Mouse (Mus musculus): ENCODE data around the gene Fzd9.
"Not testable (repeated sequence)": the region's sequence is repeated elsewhere in the genome, so short reads cannot be mapped to it uniquely, and the experiment has no call there.

Fzd9 gene

DNA sequence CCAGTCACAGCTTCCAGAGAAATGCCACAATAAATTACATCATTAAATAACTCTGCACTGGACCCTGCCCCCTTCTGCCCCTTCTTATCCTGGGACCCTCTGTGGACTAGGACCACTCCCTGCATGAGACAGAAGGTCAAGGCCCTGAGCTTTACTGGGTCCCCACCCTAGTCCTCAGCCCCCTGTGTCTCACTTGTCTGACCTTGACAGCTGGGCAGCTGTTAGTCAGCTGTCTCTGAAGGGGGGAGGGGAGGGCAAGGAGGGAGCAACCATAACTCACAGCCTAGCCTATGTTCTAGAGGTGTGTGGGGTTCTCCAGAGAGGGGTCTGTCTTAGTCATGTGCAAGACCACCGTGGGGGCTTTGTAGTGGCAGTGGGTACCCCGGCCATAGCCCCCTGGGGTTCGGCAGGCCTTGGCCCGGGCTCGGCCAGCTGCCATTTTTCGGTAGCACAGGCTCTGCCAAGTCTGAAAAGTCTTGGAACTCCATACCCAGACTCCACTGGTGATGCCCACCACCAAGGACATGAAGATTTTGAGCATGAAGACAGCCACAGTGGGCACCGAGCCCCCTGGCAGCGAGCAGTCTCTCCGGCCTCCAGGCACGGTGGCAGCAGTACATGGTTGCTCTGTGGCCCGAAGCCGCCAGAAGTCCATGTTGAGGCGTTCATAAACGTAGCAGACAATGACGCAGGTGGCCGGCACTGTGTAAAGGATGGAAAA is 1.9 kb downstream of the Fzd9 start:
- no peak for DNase-seq (ENCODE audit: low spot score)

DNA sequence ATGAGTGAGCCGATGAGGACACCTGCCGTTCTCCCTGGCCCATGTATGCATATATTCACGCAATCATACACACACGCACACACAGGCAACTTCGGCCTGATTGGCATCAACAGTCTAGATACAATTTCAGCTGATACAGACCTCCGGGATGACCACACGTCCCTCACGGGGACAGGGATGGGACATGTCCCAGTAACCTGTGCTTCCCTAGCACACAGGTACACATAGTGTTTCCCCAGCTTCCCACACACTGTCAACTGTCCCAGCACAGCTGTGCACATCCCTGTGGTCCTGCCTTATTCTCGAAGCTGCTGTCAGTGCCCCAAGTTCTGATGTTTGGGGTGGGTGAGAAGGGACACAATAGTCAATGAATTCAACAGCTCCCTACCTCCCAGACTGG is 3.7 kb downstream of the Fzd9 start:
- DNase-seq (ENCODE audit: low spot score), result no peak

DNA sequence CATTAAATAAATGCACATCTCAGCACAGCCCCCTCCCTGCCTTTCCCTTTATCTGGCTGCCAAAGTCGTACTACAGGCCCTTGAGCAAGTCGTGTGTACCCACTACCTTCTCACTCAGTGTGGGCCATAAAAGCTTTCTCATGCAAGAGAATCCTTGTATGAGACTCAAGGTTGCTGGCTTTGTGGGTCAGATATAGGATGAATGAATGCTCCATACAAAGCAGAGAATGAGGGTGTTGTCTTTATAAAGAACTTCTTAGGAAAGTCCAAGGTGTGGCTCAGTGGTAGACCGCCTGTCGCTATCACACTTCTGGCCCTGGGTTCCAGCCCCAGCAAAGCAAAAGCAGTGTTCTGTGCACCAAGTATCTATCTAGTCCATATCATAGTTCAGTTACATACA is 4.5 kb downstream of the Fzd9 start:
- DNase-seq (ENCODE audit: low spot score), result no peak

DNA sequence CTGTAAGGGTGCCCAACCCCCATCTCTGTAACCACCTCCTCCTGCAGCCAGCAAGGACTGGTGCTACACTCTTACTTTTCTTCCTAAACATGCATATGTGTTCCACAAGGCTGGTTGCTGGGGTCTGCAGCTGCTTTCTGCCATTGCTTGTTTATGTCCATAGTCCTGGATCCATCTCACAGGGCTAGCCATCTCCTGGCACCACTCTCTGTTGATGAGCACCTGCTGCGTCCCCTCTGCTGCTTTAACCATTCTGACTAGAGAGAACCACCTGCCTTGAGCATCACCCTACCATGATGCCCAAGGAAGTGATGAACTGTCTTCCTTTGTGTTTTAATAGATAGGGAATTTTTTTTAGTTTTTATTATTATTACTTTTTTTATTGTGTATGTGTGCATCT is 7.9 kb downstream of the Fzd9 start:
- no peak for DNase-seq (ENCODE audit: low spot score)

DNA sequence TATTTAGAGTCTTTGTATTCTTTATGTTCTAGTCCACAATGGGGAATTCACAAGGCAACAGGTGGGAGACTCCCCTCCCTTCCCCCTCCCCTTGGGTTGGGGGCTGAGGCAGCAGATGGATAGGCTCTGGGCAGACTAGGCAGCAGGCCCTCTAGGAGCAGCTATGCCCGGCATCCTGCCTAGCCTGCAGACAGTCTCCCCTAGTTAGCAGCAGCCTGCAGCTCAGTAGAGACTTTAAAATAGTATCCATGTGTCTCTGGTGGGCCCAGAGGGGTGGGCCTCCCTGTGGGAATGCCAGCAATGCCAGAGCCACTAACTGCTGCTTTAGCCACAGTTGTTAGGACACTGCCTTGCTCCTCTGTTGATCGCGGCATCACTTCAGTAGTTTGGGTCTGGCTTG is 8.4 kb downstream of the Fzd9 start:
- no peak for DNase-seq (ENCODE audit: low spot score)

DNA sequence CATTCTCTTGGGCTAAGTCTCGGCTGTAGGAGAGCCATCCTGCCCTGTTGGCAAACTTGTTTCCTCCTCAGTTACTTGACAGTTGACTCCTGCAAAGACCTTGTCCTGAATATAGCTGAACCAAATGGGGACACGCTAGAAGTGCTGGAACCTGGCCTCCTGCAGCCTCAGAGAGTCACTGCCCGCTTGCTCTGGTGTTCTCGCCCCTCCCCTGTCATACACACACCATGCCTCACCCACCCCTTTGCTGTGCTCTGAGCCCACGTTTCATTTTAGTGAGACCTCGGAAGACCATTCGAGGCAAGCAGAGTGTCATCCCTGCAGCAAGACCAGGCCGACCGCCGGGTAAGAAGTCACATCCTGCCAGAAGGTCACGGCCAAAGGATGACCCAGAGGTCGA is 8.9 kb downstream of the Fzd9 start:
- no peak for DNase-seq (ENCODE audit: low spot score)

DNA sequence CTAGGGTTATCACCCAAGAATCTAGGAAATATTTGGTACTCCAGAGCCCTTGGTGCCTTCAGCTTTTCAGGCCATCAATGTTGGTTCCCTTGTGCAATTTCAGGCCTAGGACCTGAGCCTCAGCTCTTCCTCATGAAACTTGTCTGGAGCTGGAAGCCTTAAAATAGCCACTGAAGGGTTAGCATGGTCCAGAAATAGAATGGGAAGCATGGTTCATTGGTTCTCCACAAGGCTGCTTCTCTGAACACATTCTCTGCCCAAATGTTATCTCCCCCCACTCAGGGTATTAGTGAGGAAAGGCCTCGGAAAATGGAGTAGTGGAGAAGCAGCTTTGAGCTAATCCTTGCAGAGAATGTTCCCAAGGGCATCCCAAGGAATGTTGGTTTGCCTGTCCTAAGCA is 9.6 kb downstream of the Fzd9 start:
- DNase-seq (ENCODE audit: low spot score), result no peak

DNA sequence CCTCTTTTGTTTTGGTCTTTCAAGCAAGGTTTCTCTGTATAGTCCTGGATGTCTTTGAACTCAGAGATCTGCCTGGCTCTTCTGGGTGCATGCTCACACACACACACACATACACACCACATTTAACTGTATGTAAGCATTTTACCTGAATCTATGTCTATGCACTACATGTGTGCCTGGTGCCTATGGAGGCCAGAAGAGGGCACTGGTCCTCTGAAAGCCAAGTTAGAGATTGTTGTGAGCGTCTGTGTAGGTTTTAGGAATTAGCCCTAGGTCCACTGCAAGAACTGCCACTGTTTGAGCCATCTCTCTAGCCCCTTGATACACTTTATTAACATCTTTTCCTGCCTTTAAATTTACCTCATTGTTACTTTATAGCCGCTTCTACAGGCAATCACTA is 12.2 kb downstream of the Fzd9 start:
- no peak for DNase-seq (ENCODE audit: low spot score)

DNA sequence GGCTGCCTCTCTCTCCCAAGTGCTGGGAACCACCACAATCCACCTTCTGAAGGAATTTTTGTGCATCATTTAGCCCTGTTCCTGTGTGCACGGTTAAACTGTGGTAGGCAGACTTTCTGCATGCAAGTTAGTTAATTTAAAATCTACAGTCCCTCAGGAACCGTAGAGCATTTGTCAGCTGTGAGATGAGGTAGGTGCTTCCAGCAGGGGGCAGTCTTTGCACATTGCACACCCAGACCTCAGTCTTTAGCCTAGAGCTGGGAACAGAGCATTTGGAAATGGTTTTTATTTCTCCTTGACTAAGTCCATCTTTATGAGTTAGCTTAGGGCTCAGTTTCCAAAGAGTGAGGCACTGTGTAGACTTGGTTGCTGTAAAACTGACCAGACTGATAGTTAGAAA is 14.5 kb downstream of the Fzd9 start:
- no peak for DNase-seq (ENCODE audit: low spot score)

DNA sequence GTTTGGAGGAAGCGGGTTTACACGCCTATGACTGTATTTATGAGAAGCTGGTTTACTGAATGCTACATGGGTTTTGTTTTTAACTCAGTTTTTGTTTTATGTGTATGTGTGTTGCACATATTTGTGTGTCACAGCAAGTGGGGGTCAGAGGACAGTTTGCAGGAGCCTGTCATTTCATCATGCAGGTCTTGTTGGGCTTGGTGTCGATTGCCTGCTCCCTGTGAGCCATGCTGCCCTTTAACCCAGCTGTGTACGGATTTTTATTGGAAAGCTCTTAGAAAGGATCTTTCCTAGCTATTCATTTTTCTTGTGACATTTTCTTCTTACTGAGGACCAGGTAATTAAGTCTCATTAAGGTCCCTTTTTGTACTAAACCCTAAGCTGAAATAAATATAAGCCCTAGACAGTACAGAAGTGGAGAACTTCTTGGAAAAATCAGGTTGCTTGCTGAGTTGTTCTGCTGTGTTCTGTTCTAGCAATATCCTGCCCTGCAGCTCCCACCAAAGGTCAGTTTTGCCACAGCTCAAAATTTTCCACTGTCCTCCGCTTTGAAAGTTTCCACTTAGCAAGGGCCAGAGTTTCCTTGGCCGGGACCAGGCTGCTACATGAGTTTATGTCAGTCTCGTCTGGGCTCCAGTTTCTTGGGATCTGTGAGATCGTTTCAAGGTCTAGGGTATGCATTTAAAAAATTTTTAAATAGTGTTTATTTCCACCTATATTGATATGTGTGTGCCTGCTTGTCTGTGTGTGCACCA is 17.7 kb downstream of the Fzd9 start:
- no peak for DNase-seq (ENCODE audit: low spot score)

DNA sequence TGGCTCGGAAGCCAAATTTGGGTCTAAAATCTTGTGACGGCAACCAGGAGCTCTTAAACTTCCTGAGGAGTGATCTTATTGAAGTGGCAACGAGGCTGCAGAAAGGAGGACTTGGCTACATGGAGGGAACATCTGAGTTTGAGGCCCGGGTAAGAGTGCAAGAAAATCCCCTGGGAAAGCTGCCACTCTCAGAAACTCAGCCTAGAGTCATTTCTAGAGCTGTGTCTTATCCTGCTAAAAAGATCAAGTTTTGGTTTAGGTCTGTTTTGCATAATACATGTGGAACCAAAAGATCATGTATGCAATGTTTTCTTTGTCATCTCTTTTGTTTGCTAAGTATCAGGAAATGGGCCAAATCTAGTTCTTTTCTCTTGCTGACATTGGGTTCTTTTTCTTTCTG is 20.8 kb downstream of the Fzd9 start:
- no peak for DNase-seq (ENCODE audit: low spot score)

DNA sequence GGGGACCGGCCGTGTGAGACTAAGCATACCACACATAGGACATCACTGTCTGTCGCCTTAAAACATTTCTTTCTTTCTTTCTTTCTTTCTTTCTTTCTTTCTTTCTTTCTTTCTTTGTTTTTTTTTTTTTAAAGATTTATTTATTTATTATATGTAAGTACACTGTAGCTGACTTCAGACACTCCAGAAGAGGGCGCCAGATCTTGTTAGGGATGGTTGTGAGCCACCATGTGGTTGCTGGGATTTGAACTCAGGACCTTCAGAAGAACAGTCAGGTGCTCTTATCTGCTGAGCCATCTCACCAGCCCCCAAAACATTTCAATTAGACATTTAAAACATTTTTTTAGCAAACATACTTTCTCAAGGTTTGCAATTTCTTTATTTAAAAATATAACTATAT is 25.2 kb downstream of the Fzd9 start:
- not testable (repeated sequence) for DNase-seq (ENCODE audit: low spot score)

DNA sequence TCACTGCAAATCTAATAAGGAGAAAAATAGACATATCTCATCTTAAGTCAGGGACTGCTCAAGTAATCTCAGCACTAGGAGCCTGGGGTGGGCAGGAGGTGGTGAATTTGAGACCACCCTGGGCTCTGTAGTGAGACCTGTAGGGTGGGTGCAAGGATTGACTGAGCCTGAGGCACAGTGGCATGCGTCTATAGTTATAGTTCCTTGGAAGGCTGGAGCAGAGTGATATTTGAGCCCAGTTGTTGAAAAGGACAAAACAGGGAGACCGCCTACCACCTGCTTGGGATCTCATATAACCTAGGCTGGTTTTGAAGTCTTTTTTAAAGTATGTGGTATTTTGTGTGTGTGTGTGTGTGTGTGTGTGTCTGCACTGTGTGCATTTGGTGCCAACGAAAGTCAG is 26.9 kb downstream of the Fzd9 start:
- DNase-seq (ENCODE audit: low spot score), result no peak

DNA sequence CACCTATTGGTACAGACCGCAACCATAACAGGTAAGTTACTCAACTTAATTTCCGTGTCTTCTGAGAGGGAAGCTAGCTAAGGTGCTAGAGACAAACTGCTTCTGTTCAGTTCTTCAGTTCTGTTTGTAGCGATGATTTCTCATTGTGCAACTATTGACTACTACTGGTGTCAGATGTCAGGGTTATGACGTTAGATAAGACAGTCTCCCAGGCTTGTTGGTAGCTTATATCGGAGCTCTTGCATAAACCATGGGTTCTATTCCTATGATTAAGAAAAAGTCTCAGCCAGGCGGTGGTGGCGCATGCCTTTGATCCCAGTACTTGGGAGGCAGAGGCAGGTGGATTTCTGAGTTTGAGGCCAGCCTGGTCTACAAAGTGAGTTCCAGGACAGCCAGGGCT is 29.0 kb downstream of the Fzd9 start:
- DNase-seq (ENCODE audit: low spot score), result no peak

DNA sequence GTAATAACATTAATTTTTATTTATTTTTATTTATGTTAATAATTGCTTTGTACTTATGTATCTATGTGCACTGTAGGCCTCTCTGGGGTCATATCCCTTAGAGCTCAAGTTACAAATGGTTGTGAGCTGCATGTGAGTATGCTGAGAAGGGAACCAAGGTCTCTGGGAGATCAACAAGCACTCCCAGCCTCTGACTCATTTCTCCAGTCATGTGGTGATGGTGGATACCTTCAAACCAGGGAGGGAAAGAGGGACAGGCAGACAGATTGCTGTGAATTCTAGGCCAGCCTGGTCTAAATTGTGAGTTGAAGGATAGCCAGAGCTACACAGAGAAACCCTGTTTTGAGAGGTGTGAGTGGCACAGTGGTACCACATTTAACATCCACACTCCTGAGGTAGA is 30.1 kb downstream of the Fzd9 start:
- no peak for DNase-seq (ENCODE audit: low spot score)

DNA sequence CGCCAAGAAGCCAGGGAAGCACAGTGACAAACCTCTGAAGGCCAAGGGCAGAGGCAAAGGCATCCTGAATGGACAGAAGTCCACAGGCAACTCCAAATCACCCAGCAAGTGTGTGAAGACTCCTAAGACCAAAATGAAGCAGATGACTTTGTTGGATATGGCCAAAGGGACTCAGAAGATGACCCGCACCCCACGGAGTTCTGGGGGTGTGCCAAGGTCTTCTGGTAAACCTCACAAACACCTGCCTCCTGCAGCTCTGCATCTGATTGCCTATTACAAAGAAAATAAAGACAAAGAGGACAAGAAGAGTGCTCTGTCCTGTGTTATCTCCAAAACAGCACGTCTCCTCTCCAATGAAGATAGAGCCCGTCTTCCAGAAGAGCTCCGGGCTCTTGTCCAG is 34.2 kb downstream of the Fzd9 start:
- DNase-seq (ENCODE audit: low spot score), result no peak

DNA sequence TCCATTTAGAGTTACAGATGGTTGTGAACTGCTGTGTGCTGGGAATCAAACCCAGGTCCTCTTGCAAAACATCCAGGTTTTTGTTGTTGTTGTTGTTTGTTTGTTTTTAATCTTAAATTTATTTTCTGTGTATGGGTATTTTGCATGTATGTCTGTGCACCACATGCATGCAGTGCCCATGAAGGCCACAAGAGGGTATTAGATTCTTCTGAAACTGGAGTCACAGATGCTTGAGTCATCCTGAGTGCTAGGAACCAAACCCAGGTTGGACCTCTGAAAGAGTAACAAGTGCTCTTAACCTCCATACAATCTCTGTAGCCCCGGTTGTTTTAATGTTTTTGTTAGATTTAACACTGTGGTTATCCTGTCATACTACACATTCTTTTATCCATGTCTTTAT is 42.8 kb downstream of the Fzd9 start:
- DNase-seq (ENCODE audit: low spot score), result no peak

DNA sequence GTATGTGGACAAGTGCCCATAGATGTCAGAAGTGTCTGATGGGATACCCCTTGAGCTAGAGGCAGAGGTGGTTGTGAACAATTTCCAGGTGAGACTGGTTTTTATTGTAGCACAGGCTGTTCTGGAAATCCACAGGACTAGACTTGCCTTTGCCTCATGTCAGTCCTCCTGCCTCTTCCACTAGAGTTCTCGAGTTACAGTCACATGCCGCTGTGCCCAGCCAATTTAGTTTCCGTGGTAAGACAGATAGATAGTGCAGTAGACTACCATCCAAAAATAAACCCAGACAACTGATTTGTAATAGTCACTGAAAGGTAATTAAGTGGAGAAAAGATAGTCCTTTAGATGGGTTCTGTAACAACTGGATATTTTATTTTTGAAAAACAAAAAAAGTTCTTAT is 48.3 kb downstream of the Fzd9 start:
- no peak for DNase-seq (ENCODE audit: low spot score)

All from urinary bladder, postnatal 10 days (tissue).